Mouse (Mus musculus) heart, embryonic 10.5 days (tissue): Measurements from ENCODE around the gene Vps16. TPM values are rescaled to one million over a fixed set of nuclear protein-coding genes. Genes with fewer than 3 reads are reported as not detected.
A peak's percentile ranks its signal among the peaks of the same experiment; 100 is the strongest.

ENCODE experiments used
- DNase-seq: peaks from one replicate; pipeline ENCODE4 v3.0.0-alpha.2; 2017; ENCODE audit warnings: low spot score
- H3K27ac ChIP-seq: fragments of 300-500 bp; sonication (generic); 2 replicates; pipeline ENCODE4 v1.5.1; 2016; ENCODE audit warnings: mild to moderate bottlenecking
- H3K27me3 ChIP-seq: fragments of 300-500 bp; sonication (generic); 2 replicates; pipeline ENCODE4 v1.6.1; 2016; ENCODE audit warnings: mild to moderate bottlenecking; ENCODE audit not compliant: poor library complexity, insufficient read depth, severe bottlenecking
- H3K36me3 ChIP-seq: fragments of 300-500 bp; sonication (generic); 2 replicates; pipeline ENCODE4 v1.6.1; 2016; ENCODE audit warnings: mild to moderate bottlenecking, moderate library complexity
- H3K4me1 ChIP-seq: fragments of 300-500 bp; sonication (generic); 2 replicates; pipeline ENCODE4 v1.6.1; 2016; ENCODE audit warnings: mild to moderate bottlenecking
- H3K4me3 ChIP-seq: fragments of 300-500 bp; sonication (generic); 2 replicates; pipeline ENCODE4 v1.5.1; 2016; ENCODE audit warnings: mild to moderate bottlenecking, moderate library complexity
- H3K9me3 ChIP-seq: fragments of 300-500 bp; sonication (generic); 2 replicates; pipeline ENCODE4 v1.6.1; 2016; ENCODE audit warnings: mild to moderate bottlenecking, moderate library complexity
- WGBS: fragments of 180-500 bp; shearing (Covaris S2); methylation state at CpG from one replicate; pipeline ENCODE4 v1.1.7; 2016; 5-methylcytosine and 5-hydroxymethylcytosine counted together
- polyA plus RNA-seq: library from polyadenylated mRNA; unstranded; fragments of >200 nt; fragmentation: Nextera tagmentation; extraction: Ambion mirVana; gene quantifications from 2 replicates; pipeline ENCODE4 v1.2.1, GENCODE M21; 2016

The Vps16 gene
- polyA plus RNA-seq, 1 experiment from 2014 or later = 91.1 TPM

- Histone ChIP-seq H3K27me3 (peaks cover 13% of the 10 kb centered on the region), H3K4me1 (no peaks in the 10 kb centered on the region), H3K27ac (no peak within 1 kb of the TSS), H3K4me3 (no peak within 1 kb of the TSS), H3K36me3 (no peaks in the 10 kb centered on the region), H3K9me3 (no peaks in the 10 kb centered on the region)
- WGBS = 84% methylated on average over 1 of the region's 1 CpGs
- no peak for DNase-seq
Measured at GRCm38 (mm10) chr2:130404939-130405338, 19.2 kb upstream of the Vps16 start, which contains the start of the genes Gm28372 and 1700020A23Rik. Gene Gm28372 (plus strand): TSS chr2:130405239. Gene 1700020A23Rik (plus strand): TSS chr2:130405259.

GRCm38 (mm10) chr2:130406178-130406577, 18.0 kb upstream of the Vps16 start, which contains the start of gene Tmem239:
Gene Tmem239 (plus strand): TSS chr2:130406478.
- WGBS = 76% methylated on average over 2 of the region's 2 CpGs
- peak; percentile 31 for DNase-seq
- Histone ChIP-seq H3K27me3 (peaks cover 14% of the 10 kb centered on the region), H3K9me3 (no peaks in the 10 kb centered on the region), H3K4me1 (peaks cover under 1% of the 10 kb centered on the region; the same call in 1 of the 2 replicates), H3K27ac (no peak within 1 kb of the TSS), H3K4me3 (no peak within 1 kb of the TSS), H3K36me3 (no peaks in the 10 kb centered on the region)

DNA sequence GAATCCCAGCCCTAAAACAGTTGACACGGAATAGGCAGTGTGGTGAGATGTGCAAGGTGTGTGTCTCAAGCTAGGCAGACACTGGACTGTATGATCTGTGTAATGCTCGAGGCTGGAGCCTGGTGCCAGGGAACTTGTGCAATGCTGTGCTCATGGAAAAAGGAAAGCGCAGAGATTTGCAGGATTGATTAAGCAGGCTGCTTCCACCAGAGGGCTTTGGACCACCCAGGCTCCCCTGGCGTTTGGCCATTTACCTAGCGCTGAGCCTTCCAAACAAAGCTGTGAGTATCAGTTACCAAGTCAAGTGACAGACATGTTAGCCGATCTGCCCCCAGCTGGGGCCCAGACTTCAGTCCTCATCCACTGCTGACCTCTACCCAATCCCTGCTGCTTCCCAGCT, 15.9 kb upstream of the Vps16 start:
- no peak overlapping the region for H3K27ac ChIP-seq
- H3K4me3 ChIP-seq = no peak overlapping the region
- peaks cover 7% of the 10 kb centered on the region for H3K4me1 ChIP-seq
- WGBS = 15% methylated on average over 6 of the region's 6 CpGs
- peaks cover 17% of the 10 kb centered on the region for H3K27me3 ChIP-seq
- no peak for DNase-seq
- no peaks in the 10 kb centered on the region for H3K9me3 ChIP-seq
- no peaks in the 10 kb centered on the region for H3K36me3 ChIP-seq

GRCm38 (mm10) chr2:130411558-130412495, 12.3 kb upstream of the Vps16 start:
- H3K27me3 ChIP-seq = peaks cover 9% of the 10 kb centered on the region; the same call in 1 of the 2 replicates
- H3K27ac ChIP-seq = no peak overlapping the region
- 35% methylated on average over 16 of the region's 16 CpGs for WGBS
- H3K4me1 ChIP-seq = peaks cover 7% of the 10 kb centered on the region
- H3K36me3 ChIP-seq = no peaks in the 10 kb centered on the region
- no peaks in the 10 kb centered on the region for H3K9me3 ChIP-seq
- peak; percentile 91 for DNase-seq
- H3K4me3 ChIP-seq = no peak overlapping the region

- WGBS = 69% methylated on average over 3 of the region's 3 CpGs
- Histone ChIP-seq H3K36me3 (no peaks in the 10 kb centered on the region), H3K4me3 (no peak overlapping the region), H3K4me1 (peaks cover 7% of the 10 kb centered on the region), H3K27me3 (0 out of 2 replicates have a peak, but pooled peaks cover 4% of the 10 kb centered on the region), H3K9me3 (no peaks in the 10 kb centered on the region), H3K27ac (no peak overlapping the region)
- DNase-seq = no peak
Measured at GRCm38 (mm10) chr2:130412775-130413174, 11.4 kb upstream of the Vps16 start.

GRCm38 (mm10) chr2:130414094-130414856, 9.9 kb upstream of the Vps16 start:
- H3K4me3 ChIP-seq = no peak overlapping the region
- 76% methylated on average over 6 of the region's 6 CpGs for WGBS

DNA sequence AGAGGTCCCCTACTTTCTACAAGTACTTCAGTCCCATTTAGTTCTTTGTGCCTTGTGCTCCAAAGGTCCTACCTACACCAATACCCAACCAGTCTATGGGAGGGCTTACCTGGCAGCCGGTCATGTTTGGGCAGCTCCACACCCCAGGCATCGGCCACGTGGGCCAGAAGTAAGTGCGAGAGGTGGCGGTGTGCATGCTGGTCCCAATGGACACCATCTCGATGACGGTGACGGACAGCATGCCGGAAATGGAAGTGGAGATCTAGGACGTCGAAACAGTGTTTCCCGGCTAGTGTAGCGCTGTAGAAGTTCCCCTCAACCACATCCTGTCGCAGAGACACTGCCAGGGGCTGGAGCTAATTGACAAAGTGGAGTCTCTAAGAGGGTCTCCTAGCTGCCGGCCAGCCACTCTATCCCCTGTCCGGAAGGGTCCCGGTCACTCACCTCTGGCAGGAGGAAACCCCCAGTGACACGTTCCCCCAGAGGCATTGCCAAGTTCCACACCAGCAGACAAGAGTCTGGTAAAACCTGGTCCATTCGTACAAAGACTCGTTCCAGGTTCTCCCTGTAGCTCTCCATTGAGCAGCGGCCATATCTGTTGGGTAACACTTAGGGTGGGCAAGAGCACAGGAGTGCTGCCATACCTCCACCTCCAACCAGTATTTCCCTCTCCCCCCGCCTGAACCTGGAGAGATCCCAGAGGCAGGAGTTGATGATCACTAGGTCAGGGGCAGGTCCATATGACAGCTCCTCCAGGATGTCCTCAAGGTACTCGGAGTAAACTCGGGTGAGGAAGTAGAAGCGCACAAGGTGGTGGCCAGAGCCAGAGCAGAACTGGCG, 2.1 kb upstream of the Vps16 start:
- H3K4me3 ChIP-seq = no peak overlapping the region
- DNase-seq = no peak
- H3K27ac ChIP-seq = no peak overlapping the region
- peaks cover 27% of the 10 kb centered on the region for H3K36me3 ChIP-seq
- 92% methylated on average over 26 of the region's 26 CpGs for WGBS
- H3K4me1 ChIP-seq = peaks cover 25% of the 10 kb centered on the region
- no peaks in the 10 kb centered on the region for H3K9me3 ChIP-seq
- no peaks in the 10 kb centered on the region for H3K27me3 ChIP-seq

More at GRCm38 (mm10) chr2:130414094-130414856, 9.9 kb upstream of the Vps16 start:
- H3K27me3 ChIP-seq = 0 out of 2 replicates have a peak, but pooled peaks cover 4% of the 10 kb centered on the region
- DNase-seq = no peak
- no peaks in the 10 kb centered on the region for H3K9me3 ChIP-seq
- H3K27ac ChIP-seq = no peak overlapping the region
- H3K4me1 ChIP-seq = peaks cover 7% of the 10 kb centered on the region
- peaks cover 8% of the 10 kb centered on the region; the same call in 1 of the 2 replicates for H3K36me3 ChIP-seq

DNA sequence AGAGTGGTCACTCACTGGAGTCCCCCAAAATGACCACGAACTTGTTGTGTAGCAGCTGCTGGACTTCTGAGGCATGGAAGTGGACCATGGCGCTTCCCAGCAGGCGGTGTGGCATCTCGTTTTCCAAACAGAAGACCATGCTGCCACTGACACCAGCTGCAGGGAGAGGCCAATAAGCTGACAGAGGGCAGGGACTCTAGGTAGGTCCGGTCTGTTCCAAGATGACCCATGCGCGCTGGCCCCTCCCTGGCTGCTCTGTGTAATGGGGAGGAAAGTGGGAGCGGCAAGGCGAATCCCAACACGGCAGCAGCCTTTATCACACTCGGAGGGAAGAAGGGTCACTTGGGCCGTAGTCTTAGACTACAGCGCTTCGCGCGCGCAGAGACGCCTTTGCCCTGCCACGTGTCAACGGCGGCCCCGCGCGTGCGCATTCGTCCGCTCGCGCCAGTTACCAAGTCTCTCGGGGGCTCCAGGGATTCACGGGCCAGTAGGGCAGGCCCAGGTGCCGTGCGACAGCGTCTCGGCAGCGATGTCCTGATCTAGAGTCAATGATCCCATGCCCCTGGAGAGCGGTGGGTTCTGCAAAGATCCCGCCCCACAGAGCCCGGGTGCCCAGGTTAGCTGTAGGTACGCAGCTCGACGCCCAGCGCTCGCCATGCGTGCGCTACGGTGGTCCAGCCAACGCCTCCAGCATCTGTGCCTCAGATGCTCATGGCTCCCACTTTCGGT, 578 bp upstream of the Vps16 start:
- peak; percentile 87 for DNase-seq
- Histone ChIP-seq H3K27ac (peak overlapping the region; percentile 97), H3K4me3 (peak overlapping the region; percentile 89), H3K9me3 (no peaks in the 10 kb centered on the region), H3K4me1 (peaks cover 25% of the 10 kb centered on the region), H3K27me3 (no peaks in the 10 kb centered on the region), H3K36me3 (peaks cover 28% of the 10 kb centered on the region)
- 14% methylated on average over 49 of the region's 49 CpGs for WGBS

DNA sequence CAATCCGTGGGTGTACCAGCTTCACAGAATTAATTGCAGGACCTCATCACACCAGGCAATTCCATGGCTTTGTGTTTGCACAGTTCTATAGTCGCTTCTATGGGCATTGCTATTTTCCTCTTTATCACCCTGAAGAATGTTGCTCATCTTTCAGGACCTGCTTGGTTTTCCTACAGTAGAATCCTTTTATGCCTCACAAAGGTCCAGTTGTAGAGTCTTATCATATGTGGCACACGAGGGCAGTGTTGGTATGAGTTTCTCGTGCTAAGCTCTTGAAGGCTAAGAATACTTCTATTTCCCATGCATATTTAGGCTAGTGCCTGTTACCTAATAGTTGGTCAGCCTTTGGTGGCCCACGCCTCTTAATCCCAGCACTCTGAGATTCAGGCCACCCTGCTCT, 973 bp downstream of the Vps16 start:
- Histone ChIP-seq H3K9me3 (no peaks in the 10 kb centered on the region), H3K4me1 (peaks cover 25% of the 10 kb centered on the region), H3K36me3 (peaks cover 16% of the 10 kb centered on the region), H3K27me3 (no peaks in the 10 kb centered on the region), H3K4me3 (peak overlapping the region; percentile 89), H3K27ac (peak overlapping the region; percentile 97)
- 36% methylated on average over 5 of the region's 5 CpGs for WGBS
- DNase-seq = no peak

DNA sequence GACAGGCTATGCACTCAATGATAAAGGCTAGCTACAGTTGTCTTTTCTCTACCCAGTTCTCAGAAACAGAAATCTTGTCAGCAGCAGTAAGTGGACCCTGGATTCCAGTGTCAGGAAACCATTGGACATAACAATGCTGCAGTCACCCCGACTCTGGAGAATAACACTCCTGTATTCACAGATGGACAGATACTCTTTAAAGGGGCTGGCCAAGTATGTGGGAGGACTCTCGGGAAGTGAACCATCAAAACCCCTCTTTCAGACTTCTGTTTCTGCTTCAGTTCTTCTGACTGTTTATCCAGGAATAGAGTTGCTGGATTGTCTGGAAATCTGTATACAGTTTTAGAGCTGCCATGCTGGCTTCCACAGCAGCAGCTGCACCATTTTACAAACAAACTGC, 5.7 kb downstream of the Vps16 start:
- WGBS = 60% methylated on average over 2 of the region's 2 CpGs
- no peak for DNase-seq
- Histone ChIP-seq H3K4me3 (no peak overlapping the region), H3K4me1 (peaks cover 8% of the 10 kb centered on the region), H3K36me3 (peaks cover 8% of the 10 kb centered on the region), H3K9me3 (no peaks in the 10 kb centered on the region), H3K27me3 (no peaks in the 10 kb centered on the region), H3K27ac (no peak overlapping the region)

DNA sequence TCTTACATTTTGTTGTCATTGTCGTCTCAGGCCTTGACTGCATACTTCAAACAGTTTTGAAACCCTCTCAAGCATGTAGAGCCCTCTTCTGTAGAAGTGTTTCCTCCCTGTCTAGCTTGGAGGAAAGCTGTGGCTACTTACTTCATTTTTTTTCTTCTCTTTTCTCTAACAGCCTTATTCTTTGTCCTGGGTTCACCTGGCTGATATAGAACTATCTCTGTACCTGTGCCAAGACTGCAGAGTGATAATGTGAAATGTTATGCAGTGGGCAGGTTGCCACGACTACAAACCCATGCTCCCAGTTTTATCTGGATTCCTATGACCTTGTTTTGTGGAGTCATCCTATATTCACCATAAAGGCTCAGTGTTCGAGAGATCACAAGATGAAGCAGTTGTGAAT, 6.3 kb downstream of the Vps16 start:
- peaks cover 1% of the 10 kb centered on the region for H3K4me1 ChIP-seq
- H3K27ac ChIP-seq = no peak overlapping the region
- H3K9me3 ChIP-seq = no peaks in the 10 kb centered on the region
- H3K4me3 ChIP-seq = no peak overlapping the region
- H3K27me3 ChIP-seq = no peaks in the 10 kb centered on the region
- H3K36me3 ChIP-seq = peaks cover 8% of the 10 kb centered on the region
- DNase-seq = no peak
- WGBS = 86% methylated on average over 3 of the region's 3 CpGs

GRCm38 (mm10) chr2:130432157-130432556, 8.0 kb downstream of the Vps16 start:
- DNase-seq = no peak
- 71% methylated on average over 3 of the region's 3 CpGs for WGBS

More at GRCm38 (mm10) chr2:130432157-130432556, 8.0 kb downstream of the Vps16 start:
- H3K4me1 ChIP-seq = no peaks in the 10 kb centered on the region; the same call in 1 of the 2 replicates
- no peak overlapping the region for H3K4me3 ChIP-seq
- no peaks in the 10 kb centered on the region for H3K9me3 ChIP-seq
- H3K27me3 ChIP-seq = no peaks in the 10 kb centered on the region
- no peak overlapping the region for H3K27ac ChIP-seq
- H3K36me3 ChIP-seq = peaks cover 10% of the 10 kb centered on the region
